Comparison of ENCODE assay signal across 7 mouse cellular contexts in the genomic region with DNA sequence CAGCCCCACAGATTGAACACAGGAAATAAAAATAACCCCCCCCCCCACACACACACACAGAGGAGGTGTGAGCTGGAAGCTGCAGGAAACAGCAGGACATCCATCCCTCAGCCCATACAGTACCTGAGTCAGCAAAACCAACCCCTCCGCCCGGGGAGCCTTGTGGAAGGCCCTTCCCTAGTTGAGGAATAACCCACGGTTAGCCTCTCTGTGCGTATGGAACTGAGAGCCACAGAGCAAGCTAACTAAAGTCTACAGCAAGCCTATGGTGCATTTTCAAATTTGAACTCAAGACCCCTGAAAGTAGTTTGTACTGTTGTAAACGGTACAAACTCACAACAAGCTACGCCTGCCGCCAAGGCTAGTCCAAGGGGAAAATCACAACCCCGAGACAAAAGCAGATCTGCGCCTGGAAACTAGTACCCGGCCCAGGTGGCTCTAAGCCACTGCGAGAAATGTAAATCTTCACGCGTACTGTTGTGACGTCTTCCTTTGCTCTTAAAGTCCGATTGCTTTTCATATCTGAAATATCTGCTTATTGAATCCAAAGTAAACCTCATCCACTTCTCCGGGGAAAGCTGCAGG. TPM values are rescaled to one million over a fixed set of nuclear protein-coding genes. Genes with fewer than 3 reads are reported as not detected.
DNase-seq lines count a peak whose midpoint lies in the region; ATAC-seq and TF ChIP-seq lines count a peak whose summit lies in the region.

No protein-coding gene starts in this region.

- no peak for DNase-seq in liver, embryonic 11.5 days (ENCODE audit: low spot score)
- no peak for DNase-seq in liver
- DNase-seq in liver, embryonic 13.5 days, result no peak
- DNase-seq in gastrocnemius, adult 8-10 months (ENCODE audit: low spot score in 2 of 2), result no peak

- H3K27me3 ChIP-seq in liver, embryonic 11.5 days (replicated peaks; ENCODE audit: control insufficient read depth, insufficient read depth, low read length), result no peaks in the 10 kb centered on the region
- H3K27me3 ChIP-seq in forebrain, embryonic 16.5 days (replicated peaks; ENCODE audit: control insufficient read depth, insufficient read depth, low read length), result no peaks in the 10 kb centered on the region
- H3K27me3 ChIP-seq in liver, embryonic 13.5 days, result peaks cover 9% of the 10 kb centered on the region

- H3K4me3 ChIP-seq in liver, embryonic 11.5 days (ENCODE audit: low read depth, low read length), result no peak overlapping the region
- no peak overlapping the region for H3K4me3 ChIP-seq in bone marrow, adult 2 months (replicated peaks; ENCODE audit: control insufficient read depth, low read depth, low read length)
- no peak overlapping the region for H3K4me3 ChIP-seq in forebrain, embryonic 16.5 days (replicated peaks; ENCODE audit: low read length)
- H3K4me3 ChIP-seq in liver, embryonic 13.5 days (replicated peaks), result no peak overlapping the region

- no peaks in the 10 kb centered on the region for H3K9me3 ChIP-seq in liver, embryonic 11.5 days (ENCODE audit: control insufficient read depth, low read length)
- H3K9me3 ChIP-seq in forebrain, embryonic 16.5 days (ENCODE audit: control insufficient read depth, low read length), result no peaks in the 10 kb centered on the region
- H3K9me3 ChIP-seq in liver, embryonic 13.5 days (replicated peaks), result no peaks in the 10 kb centered on the region

- no peak for ATAC-seq in liver, embryonic 11.5 days (replicated peaks; ENCODE audit: low FRiP score)
- no peak for ATAC-seq in forebrain, embryonic 16.5 days
- ATAC-seq in liver, embryonic 13.5 days (ENCODE audit: low read depth), result no peak
- ATAC-seq in cerebellum, adult (ENCODE audit: insufficient number of reproducible peaks, low FRiP score, low TSS enrichment), result no peak

- H3K27ac ChIP-seq in liver, embryonic 11.5 days (ENCODE audit: low read depth, low read length), result peak overlapping the region; percentile 26
- H3K27ac ChIP-seq in bone marrow, adult 2 months (ENCODE audit: control insufficient read depth, insufficient read depth, low read depth, low read length, poor library complexity), result peak overlapping the region; percentile 76
- H3K27ac ChIP-seq in forebrain, embryonic 16.5 days (ENCODE audit: low read length), result 0 out of 2 replicates have a peak overlapping the region, but pooled peaks have one; percentile 24
- H3K27ac ChIP-seq in liver, embryonic 13.5 days, result peak overlapping the region; percentile 48

- H3K4me1 ChIP-seq in liver, embryonic 11.5 days (replicated peaks; ENCODE audit: control insufficient read depth, insufficient read depth, low read length), result peaks cover 27% of the 10 kb centered on the region
- H3K4me1 ChIP-seq in bone marrow, adult 2 months (ENCODE audit: control insufficient read depth, insufficient read depth, low read length), result no peaks in the 10 kb centered on the region; the same call in 1 of the 2 replicates
- peaks cover 8% of the 10 kb centered on the region for H3K4me1 ChIP-seq in forebrain, embryonic 16.5 days (replicated peaks; ENCODE audit: control insufficient read depth, insufficient read depth, low read length)
- peaks cover 37% of the 10 kb centered on the region for H3K4me1 ChIP-seq in liver, embryonic 13.5 days (replicated peaks)

- no peak overlapping the region for H3K9ac ChIP-seq in liver, embryonic 11.5 days (ENCODE audit: low read depth, low read length)
- H3K9ac ChIP-seq in forebrain, embryonic 16.5 days (replicated peaks; ENCODE audit: low read depth, low read length), result 0 out of 2 replicates have a peak overlapping the region, but pooled peaks have one; percentile 6
- H3K9ac ChIP-seq in liver, embryonic 13.5 days, result no peak overlapping the region

- TF ChIP-seq CTCF in bone marrow, adult 2 months (IDR thresholded peaks at IDR 0.05; ENCODE audit: control insufficient read depth, insufficient read depth, low read length), result no peak

- WGBS in liver, embryonic 11.5 days, result 66% methylated on average over 16 of the region's 16 CpGs
- WGBS in bone marrow, adult 2 months, result 42% methylated on average over 16 of the region's 16 CpGs
- WGBS in forebrain, embryonic 16.5 days, result 82% methylated on average over 16 of the region's 16 CpGs
- 62% methylated on average over 16 of the region's 16 CpGs for WGBS in liver, embryonic 13.5 days (ENCODE audit: insufficient replicate concordance)

- peaks cover 10% of the 10 kb centered on the region; the same call in 1 of the 2 replicates for H3K36me3 ChIP-seq in liver, embryonic 11.5 days (ENCODE audit: control insufficient read depth, insufficient read depth, low read length)
- H3K36me3 ChIP-seq in forebrain, embryonic 16.5 days (ENCODE audit: control insufficient read depth, insufficient read depth), result 0 out of 2 replicates have a peak, but pooled peaks cover 4% of the 10 kb centered on the region
- H3K36me3 ChIP-seq in liver, embryonic 13.5 days, result peaks cover 26% of the 10 kb centered on the region

- TF ChIP-seq POLR2A in bone marrow, adult 2 months (IDR thresholded peaks at IDR 0.05; ENCODE audit: borderline replicate concordance, control insufficient read depth, low read depth, low read length), result no peak

- H3K4me2 ChIP-seq in liver, embryonic 11.5 days, result peak overlapping the region; percentile 16
- H3K4me2 ChIP-seq in forebrain, embryonic 16.5 days (ENCODE audit: low read length), result no peak overlapping the region
- peak overlapping the region; percentile 20; the same call in 1 of the 2 replicates for H3K4me2 ChIP-seq in liver, embryonic 13.5 days

RNA-seq across cellular contexts. Expression of a gene that starts 20.3 kb away (rescaled TPM):
- 309 and 312 TPM in 2 replicates for polyA plus RNA-seq in liver, embryonic 11.5 days (2014; fragmentation: Nextera tagmentation; extraction: Ambion mirVana)
- 45.6 and 54.9 TPM in 2 replicates for polyA plus RNA-seq in bone marrow, adult 2 months (2011; ENCODE audit: insufficient read depth, insufficient read length, low replicate concordance, missing spikeins)
- 290 and 292 TPM in 2 replicates for polyA plus RNA-seq in forebrain, embryonic 16.5 days (2015; fragmentation: Nextera tagmentation; extraction: Ambion mirVana)
- polyA plus RNA-seq in liver, embryonic 13.5 days (2015; fragmentation: Nextera tagmentation; extraction: Ambion mirVana), result 229 and 243 TPM in 2 replicates
- total RNA-seq in gastrocnemius, adult 8-10 months (2022), result 10 to 100 TPM; 66.1 to 73.7 (median 72.3) TPM

RNA-seq across cellular contexts. Expression of a gene that starts 20.3 kb away (rescaled TPM):
- 27.6 and 28.2 TPM in 2 replicates for polyA plus RNA-seq in liver, embryonic 11.5 days (2014; fragmentation: Nextera tagmentation; extraction: Ambion mirVana)
- polyA plus RNA-seq in bone marrow, adult 2 months (2011; ENCODE audit: insufficient read depth, insufficient read length, low replicate concordance, missing spikeins), result 24.7 and 29.9 TPM in 2 replicates
- 50.2 and 55.1 TPM in 2 replicates for polyA plus RNA-seq in forebrain, embryonic 16.5 days (2015; fragmentation: Nextera tagmentation; extraction: Ambion mirVana)
- polyA plus RNA-seq in liver, embryonic 13.5 days (2015; fragmentation: Nextera tagmentation; extraction: Ambion mirVana), result 17.9 and 18.4 TPM in 2 replicates
- 10 to 100 TPM; 16.0 to 21.9 (median 19.6) TPM for total RNA-seq in gastrocnemius, adult 8-10 months (2022)

RNA-seq across cellular contexts. Expression of a gene that starts 51.1 kb away (rescaled TPM):
- polyA plus RNA-seq in liver, embryonic 11.5 days (2014; fragmentation: Nextera tagmentation; extraction: Ambion mirVana), result not detected in 2 replicates
- polyA plus RNA-seq in bone marrow, adult 2 months (2011; ENCODE audit: insufficient read depth, insufficient read length, low replicate concordance, missing spikeins), result not detected in 2 replicates
- not detected in 2 replicates for polyA plus RNA-seq in forebrain, embryonic 16.5 days (2015; fragmentation: Nextera tagmentation; extraction: Ambion mirVana)
- polyA plus RNA-seq in liver, embryonic 13.5 days (2015; fragmentation: Nextera tagmentation; extraction: Ambion mirVana), result not detected in 2 replicates
- not detected for total RNA-seq in gastrocnemius, adult 8-10 months (2022)

Comparison
In these comparisons a context has a peak if more than half of its experiments do, and no peak if none do; other contexts are left out.
1. H3K27ac ChIP-seq: peak in every context shown above with its lines; median percentile 76 in bone marrow, adult 2 months; 48 in liver, embryonic 13.5 days; 26 in liver, embryonic 11.5 days; 24 in forebrain, embryonic 16.5 days.